Mouse (Mus musculus) layer of hippocampus, postnatal 10 days (tissue): ENCODE data around the gene 1700001J03Rik. TPM values are rescaled to one million over a fixed set of nuclear protein-coding genes. Genes with fewer than 3 reads are reported as not detected.
"Not testable (repeated sequence)": the region's sequence is repeated elsewhere in the genome, so short reads cannot be mapped to it uniquely, and the experiment has no call there.

Experiments used
- DNase-seq, 2 experiments: peaks; one replicate each; pipeline ENCODE4 v3.0.0; 2021; ENCODE audit warnings: low spot score in 2 of 2
- long read RNA-seq: library from polyadenylated mRNA; stranded (forward); transcript quantifications from one replicate; pipeline ENCODE4 v2.0.0, GENCODE M21; 2023
- total RNA-seq, 2 experiments: library from RNA; stranded (reverse); gene quantifications; 2 replicates each; pipeline ENCODE4 v1.2.3; 2021

Gene 1700001J03Rik
- total RNA-seq = 1 to 10 TPM; 1.1 TPM
- long read RNA-seq = 0 reads

DNA sequence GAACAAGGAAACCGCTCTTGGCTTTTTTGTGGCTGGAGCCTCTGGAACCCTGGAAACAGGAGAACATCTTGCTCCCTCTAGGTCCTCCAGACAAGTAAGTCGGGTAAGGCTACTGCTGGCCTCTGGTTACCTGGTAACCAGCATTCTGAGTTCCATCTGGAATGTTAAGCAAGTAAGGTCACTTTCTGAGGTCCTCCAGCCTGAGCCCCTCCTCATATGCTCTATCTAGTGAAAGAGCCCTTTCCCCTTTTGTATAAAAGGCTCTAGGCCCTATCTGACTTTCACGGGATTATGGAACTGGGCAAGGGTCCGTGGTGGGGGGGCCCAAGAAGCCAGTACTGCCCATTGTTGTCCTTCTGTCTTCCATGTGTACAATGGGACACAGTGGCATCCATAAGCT lies at the start of gene 1700001J03Rik:
1700001J03Rik (minus strand) TSS at position 101 of the 400 bp plus-strand sequence.
- DNase-seq = not testable (repeated sequence)

DNA sequence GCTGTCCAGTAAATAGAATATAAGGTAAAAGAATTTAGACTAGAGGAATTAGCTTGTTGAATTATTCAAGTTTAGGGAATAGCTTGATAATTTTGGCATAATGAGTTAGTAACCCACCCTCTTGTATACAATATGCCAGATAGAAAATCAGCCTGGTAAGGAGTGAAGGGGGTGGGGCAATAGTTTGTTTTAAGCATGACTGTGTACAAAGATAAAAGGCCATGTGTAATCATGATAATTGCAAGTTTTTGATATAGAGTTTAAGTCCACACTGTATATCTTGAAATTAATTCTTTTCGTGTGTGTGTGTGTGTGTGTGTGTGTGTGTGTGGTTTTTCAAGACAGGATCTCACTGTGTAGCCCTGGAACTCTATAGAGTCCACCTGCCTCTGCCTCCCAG lies 49.2 kb upstream of the 1700001J03Rik start:
- DNase-seq = no peak

- no peak for DNase-seq
These were observed 47.7 kb upstream of the 1700001J03Rik start for GRCm38 (mm10) chr5:146232816-146233215.

- DNase-seq = no peak
These were observed 47.1 kb upstream of the 1700001J03Rik start for GRCm38 (mm10) chr5:146232056-146232675.

DNA sequence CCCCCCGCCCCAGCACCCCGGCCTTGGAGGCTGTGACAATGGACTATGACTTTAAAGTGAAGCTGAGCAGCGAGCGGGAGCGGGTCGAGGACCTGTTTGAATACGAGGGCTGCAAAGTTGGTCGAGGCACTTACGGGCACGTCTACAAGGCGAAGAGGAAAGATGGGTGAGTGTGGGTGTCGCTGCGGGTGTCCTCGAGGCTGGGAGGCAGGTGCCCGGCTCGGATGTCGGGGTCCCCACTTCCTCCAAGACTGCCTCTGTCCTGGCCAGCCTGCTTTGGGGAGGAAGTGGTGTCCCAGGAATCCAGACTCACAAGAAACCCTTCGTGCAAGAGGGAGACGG lies 46.5 kb upstream of the 1700001J03Rik start:
- DNase-seq = peak in 1 of 2 experiments; percentile 37

DNA sequence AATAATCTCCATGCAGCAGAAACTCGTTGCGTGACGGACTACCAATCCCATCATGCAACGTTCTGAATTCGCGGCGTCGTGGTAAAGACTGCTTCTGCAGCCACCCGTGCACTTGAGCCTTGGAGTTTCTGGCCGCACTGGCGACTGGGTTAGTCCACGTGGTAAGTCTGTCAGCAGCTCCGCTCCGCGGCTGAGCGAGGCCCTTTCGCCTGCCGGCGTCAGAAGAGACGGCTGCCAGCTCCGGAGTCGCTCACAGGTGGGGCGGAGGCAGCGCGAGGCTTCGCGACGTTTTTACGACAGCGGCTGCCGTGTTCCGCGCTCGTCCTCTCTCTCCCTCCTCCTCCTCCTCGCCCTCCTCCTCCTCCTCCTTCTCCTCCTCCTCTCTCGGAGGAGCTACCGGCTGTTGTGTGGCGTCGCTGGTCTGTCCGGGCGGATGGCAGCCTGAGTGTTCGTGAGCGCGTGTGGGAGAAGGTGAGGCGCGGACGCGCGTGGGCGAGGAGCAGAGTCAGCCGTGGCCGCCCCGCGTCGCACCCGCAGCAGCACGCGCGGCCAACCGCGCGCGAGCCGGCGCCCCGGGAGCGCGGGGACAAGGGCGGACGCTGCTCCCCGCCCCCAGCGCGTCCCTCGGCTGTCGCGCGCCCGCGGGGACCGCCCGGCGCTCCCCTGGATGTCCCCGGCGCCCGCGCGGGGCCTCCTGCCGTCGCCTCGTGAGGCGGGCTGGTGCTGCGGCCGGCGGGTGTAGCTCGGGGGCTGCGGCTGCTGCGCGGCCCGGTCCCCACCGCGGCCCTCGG lies 46.0 kb upstream of the 1700001J03Rik start, which contains the start of gene Cdk8:
Cdk8 (plus strand) TSS at position 367 of the 791 bp plus-strand sequence.
- peak; percentile 93 to 95 for DNase-seq

- DNase-seq = no peak
These were observed 45.0 kb upstream of the 1700001J03Rik start for GRCm38 (mm10) chr5:146229869-146230650.

- DNase-seq = no peak
These were observed 42.4 kb upstream of the 1700001J03Rik start for GRCm38 (mm10) chr5:146227496-146227895.

DNA sequence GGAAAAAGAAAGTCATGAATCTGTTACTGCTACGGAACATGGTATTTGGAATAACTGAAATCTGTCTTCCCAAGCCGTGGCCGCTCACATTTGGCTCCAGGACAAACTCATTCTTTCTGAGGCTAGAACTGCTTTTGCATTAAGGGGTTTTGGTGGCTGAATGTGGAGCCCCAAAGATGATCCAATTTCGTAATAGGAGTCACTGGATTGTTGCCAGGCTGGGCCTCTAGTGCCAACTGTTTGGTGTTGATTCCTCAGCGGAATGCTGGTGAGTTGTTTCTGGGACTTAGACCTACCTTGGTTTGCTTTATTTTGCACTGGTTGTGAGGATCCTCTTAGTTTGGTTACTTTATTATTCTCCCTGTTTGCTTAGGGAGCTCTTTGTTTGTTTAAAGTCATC lies 38.7 kb upstream of the 1700001J03Rik start:
- DNase-seq = no peak

GRCm38 (mm10) chr5:146221722-146222121 lies 36.6 kb upstream of the 1700001J03Rik start:
- DNase-seq = no peak

GRCm38 (mm10) chr5:146220879-146221714 lies 36.0 kb upstream of the 1700001J03Rik start, which contains the start of gene Rnf6:
Gene Rnf6 (minus strand): TSS chr5:146221555.
- DNase-seq = peak; percentile 88 to 93

DNA sequence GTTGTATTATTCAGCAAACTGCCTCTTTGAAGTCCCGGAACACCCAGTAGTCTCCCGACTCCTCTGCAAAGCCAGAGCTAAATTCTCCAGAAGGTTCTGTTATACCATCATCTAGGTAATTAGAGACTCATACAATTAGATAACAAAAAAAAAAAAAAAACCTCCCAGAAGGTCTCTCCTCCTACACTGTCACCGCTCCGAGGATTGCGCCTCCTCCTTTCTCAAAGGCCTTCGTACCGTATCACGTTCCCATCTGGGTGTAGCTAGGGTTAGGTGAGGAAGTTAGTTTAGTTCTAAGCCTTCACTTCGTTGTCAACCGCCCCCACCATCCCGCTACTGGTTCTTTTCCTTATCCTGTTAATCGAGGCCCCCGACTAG lies 35.4 kb upstream of the 1700001J03Rik start:
- no peak for DNase-seq

GRCm38 (mm10) chr5:146205537-146205936 lies 20.4 kb upstream of the 1700001J03Rik start:
- no peak for DNase-seq

GRCm38 (mm10) chr5:146203921-146204320 lies 18.8 kb upstream of the 1700001J03Rik start:
- DNase-seq = no peak

- DNase-seq = no peak
These were observed 15.5 kb upstream of the 1700001J03Rik start for GRCm38 (mm10) chr5:146200580-146200979.

GRCm38 (mm10) chr5:146199540-146199939 lies 14.4 kb upstream of the 1700001J03Rik start:
- no peak for DNase-seq

- DNase-seq = no peak
These were observed 14.0 kb upstream of the 1700001J03Rik start for GRCm38 (mm10) chr5:146199073-146199472.

DNA sequence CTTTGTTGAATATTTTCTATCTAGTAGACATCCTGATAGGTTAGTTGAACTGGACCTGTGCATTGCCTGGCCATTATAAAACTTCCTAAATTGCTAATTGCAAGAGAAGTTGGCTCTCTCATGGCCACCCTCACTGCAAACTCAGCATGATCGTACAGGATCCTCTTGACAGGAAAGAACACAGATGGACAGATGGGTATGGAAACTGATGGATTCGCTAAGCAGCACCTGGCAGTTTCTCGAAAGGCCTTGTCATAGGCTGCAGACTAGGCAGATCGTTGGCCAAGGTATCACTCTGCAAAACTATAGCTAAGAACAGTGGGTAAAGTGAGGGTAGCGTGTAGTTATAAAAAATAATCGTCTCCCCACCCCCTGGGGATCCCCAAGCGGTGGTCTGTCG lies 8.3 kb upstream of the 1700001J03Rik start:
- DNase-seq = no peak

- no peak for DNase-seq
These were observed 5.6 kb upstream of the 1700001J03Rik start for GRCm38 (mm10) chr5:146190501-146191269.

GRCm38 (mm10) chr5:146190093-146190492 lies 5.0 kb upstream of the 1700001J03Rik start:
- DNase-seq = no peak
